Mouse (Mus musculus) C3H10T1/2 (cell line): ENCODE measurements around the gene Rpl9-ps1. TPM values are rescaled to one million over a fixed set of nuclear protein-coding genes. Genes with fewer than 3 reads are reported as not detected.

ENCODE experiments used
- polyA plus RNA-seq, 2 experiments: library from polyadenylated mRNA; unstranded; fragments of >200 nt; fragmentation: generic; extraction: Trizol; gene quantifications; one replicate each; pipeline ENCODE4 v1.2.1; 2012; ENCODE audit warnings: missing spikeins in 2 of 2

Gene Rpl9-ps1
- polyA plus RNA-seq, result not detected

GRCm38 (mm10) chr11:83645521-83645920 is at the start of gene Rpl9-ps1:
Rpl9-ps1 (minus strand) TSS chr11:83645621.

GRCm38 (mm10) chr11:83662204-83662603 is 16.8 kb upstream of the Rpl9-ps1 start, which contains the start of gene Ccl4:
Ccl4 (plus strand) TSS chr11:83662584.

DNA sequence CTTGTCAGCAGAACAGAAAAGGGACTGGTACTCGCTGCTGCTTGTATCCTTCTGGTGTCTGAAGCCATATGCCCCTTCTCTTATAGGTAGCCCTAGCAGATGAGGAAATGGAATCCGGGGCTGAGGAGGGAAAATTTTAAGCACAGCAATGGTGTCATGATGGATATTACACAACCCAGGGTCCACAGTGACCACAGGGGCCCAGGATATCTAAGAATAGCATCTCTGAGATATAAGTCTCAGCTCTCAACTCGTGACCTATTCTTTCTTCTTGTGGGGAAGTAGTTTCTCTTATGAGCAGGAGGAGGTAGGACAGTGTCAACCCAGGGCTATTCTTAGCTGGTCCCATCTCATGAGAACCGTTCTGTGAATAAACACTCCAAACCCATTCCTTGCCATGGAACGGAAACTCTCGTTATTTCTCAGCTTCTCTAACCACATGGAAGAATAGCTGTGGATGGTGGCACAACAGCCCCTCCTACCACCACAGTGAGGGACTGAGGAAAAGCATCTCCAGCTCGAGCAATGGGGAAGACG is 4.0 kb upstream of the Rpl9-ps1 start, which contains the start of gene Ccl3:
Gene Ccl3, minus strand, starts transcription at position 51 of the 537 bp plus-strand sequence.

Other genes starting within 250 kb of the Rpl9-ps1 start
- under 1 TPM; 0.07 to 0.08 TPM for gene Rasl10b, start 236.5 kb downstream of the Rpl9-ps1 start, polyA plus RNA-seq
- under 1 TPM in 1 of 2 experiments, not detected in 1; 0.01 TPM for gene Gas2l2, start 216.2 kb downstream of the Rpl9-ps1 start, polyA plus RNA-seq
- 10 to 100 TPM in 1 of 2 experiments, 1 to 10 TPM in 1; 4.0 to 14.1 TPM for gene 1700020L24Rik, start 207.9 kb downstream of the Rpl9-ps1 start, polyA plus RNA-seq
- 1 to 10 TPM; 1.5 to 6.8 TPM for gene Mmp28, start 182.6 kb downstream of the Rpl9-ps1 start, polyA plus RNA-seq
- 10 to 100 TPM in 1 of 2 experiments, 1 to 10 TPM in 1; 5.6 to 36.5 TPM for gene Taf15, start 172.5 kb downstream of the Rpl9-ps1 start, polyA plus RNA-seq
- under 1 TPM in 1 of 2 experiments, not detected in 1; 0.04 TPM for gene Heatr9, start 123.4 kb downstream of the Rpl9-ps1 start, polyA plus RNA-seq
- gene Ccl5, start 115.1 kb downstream of the Rpl9-ps1 start, polyA plus RNA-seq, result 10 to 100 TPM in 1 of 2 experiments, 1 to 10 TPM in 1; 4.4 to 79.3 TPM
- 1 to 10 TPM; 1.6 to 6.6 TPM for gene Ccl9, start 67.0 kb downstream of the Rpl9-ps1 start, polyA plus RNA-seq
- gene Ccl6, start 52.5 kb downstream of the Rpl9-ps1 start, polyA plus RNA-seq, result under 1 TPM in 1 of 2 experiments, not detected in 1; 0.47 TPM
- not detected for gene Ccl3, start 3.7 kb upstream of the Rpl9-ps1 start, polyA plus RNA-seq
- not detected for gene Ccl4, start 17.0 kb upstream of the Rpl9-ps1 start, polyA plus RNA-seq
- gene Wfdc17, start 58.4 kb upstream of the Rpl9-ps1 start, polyA plus RNA-seq, result under 1 TPM in 1 of 2 experiments, not detected in 1; 0.21 TPM
- 10 to 100 TPM in 1 of 2 experiments, under 1 TPM in 1; 0.85 to 11.0 TPM for gene Wfdc18, start 63.4 kb upstream of the Rpl9-ps1 start, polyA plus RNA-seq
- gene Wfdc21, start 101.3 kb upstream of the Rpl9-ps1 start, polyA plus RNA-seq, result 1 to 10 TPM in 1 of 2 experiments, not detected in 1; 6.1 TPM
- 10 to 100 TPM in 1 of 2 experiments, 1 to 10 TPM in 1; 6.4 to 21.6 TPM for gene Heatr6, start 108.1 kb upstream of the Rpl9-ps1 start, polyA plus RNA-seq
- gene Hnf1b, start 204.4 kb upstream of the Rpl9-ps1 start, polyA plus RNA-seq, result not detected